Mouse (Mus musculus): ENCODE measurements at regions not wholly inside any gene's neighbourhood (a gene's known extent, or its start where the extent isn't known, plus 50 kb on each side); places are given as distances from the start of the nearest gene placed in this dataset.

GRCm38 (mm10) chr12:35640911-35641345 lies 106.1 kb upstream of the Ahr start:
- in situ Hi-C loops (cut with MboI, MseI), result loop anchor here (5.0 kb wide), 1 partner anchor 89 kb away; no protein-coding TSS in a partner anchor

DNA sequence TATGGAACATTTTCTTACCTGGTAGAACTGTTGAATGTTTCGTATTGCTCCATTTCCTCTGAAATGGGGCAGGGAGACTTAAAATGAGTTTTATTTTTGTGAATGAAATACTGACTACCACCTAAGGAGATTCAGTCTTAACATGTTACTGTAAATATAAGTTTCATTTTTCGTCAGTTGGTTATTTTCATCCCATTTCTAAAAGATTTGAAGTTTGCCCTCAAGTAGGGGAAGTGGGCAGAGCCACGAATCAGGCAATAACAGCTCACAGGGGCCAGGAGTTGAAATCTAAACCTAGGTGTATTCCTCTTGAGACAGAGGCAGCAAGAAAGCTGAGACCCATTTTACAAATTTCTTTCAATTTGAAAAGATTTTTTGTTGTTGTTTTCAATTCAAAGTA lies 88.6 kb upstream of the Ahr start:
- in situ Hi-C loops (cut with MboI, MseI), result no loop called here

GRCm38 (mm10) chr12:35614885-35615284 lies 80.0 kb upstream of the Ahr start:
- in situ Hi-C loops (cut with MboI, MseI), result loop anchor here (5.0 kb wide), 1 partner anchor 38 kb away; no protein-coding TSS in a partner anchor

GRCm38 (mm10) chr12:35607652-35608051 lies 72.8 kb upstream of the Ahr start:
- in situ Hi-C loops (cut with MboI, MseI), result no loop called here

DNA sequence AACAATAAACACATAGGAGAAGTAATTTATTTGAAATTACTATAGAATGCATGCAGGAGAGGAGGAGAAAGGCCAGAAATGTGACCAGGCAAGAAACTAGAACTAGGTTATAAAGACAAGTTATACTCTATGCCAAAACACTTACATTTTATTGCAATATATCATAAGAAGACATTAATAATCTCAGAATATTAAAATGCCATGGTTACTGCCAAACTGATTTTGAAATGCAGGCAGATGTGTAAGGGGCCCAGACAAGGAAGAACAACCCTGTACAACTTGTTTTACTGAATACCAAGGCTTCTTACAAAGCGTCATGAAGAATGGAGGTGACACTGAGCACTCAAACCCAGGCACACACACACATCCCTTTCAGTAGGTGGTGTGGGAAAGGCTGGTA lies 68.9 kb upstream of the Ahr start:
- in situ Hi-C loops (cut with MboI, MseI), result no loop called here

- in situ Hi-C loops (cut with MboI, MseI), result no loop called here
Observed at GRCm38 (mm10) chr12:35602589-35602988, 67.8 kb upstream of the Ahr start.

DNA sequence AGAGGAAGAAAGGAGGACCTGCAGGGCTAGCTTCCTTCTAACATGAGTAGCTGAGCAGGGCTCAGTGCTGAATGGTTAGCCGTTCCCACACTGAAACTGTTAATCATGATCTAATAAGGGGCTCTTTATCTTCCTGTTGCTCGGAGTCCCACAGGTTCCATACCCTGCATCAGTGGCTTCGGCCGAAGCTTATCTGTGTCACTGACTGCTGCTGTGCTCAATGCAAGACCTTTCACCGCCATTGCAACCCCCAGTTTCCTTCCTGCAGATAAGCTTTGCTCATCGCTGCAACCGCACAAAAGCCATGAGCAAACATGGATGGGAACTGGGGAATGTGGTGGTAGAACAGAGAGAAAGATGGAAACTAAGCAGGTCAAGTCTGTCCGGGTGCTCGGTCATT lies 63.5 kb upstream of the Ahr start:
- in situ Hi-C loops (cut with MboI, MseI), result no loop called here

DNA sequence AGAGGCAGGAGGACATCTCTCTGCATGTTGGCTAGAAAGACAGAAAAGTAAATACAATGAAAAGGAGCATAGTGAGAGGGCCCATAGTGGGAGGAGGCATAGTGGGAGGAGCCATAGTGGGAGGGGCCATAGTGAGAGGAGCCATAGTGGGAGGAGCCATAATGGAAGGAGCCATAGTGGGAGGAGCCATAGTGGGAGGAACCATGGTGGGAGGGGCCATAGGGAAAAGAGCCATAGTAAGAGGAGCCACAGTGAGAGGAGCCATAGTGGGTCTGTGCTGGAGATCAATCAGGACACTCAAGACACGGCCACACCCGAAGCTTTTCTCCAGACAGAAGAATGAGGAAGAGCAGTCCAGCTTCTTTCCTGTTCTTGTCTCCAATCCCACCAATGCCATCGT lies 58.0 kb upstream of the Ahr start:
- in situ Hi-C loops (cut with MboI, MseI), result no loop called here

All from T-helper 2 cell (primary cell).